Comparison of ENCODE assay signal across 23 mouse cellular contexts in genomic region chr6:57798986-57799385, GRCm38 (mm10). TPM values are rescaled to one million over a fixed set of nuclear protein-coding genes. Genes with fewer than 3 reads are reported as not detected.
DNase-seq lines count a peak whose midpoint lies in the region; TF ChIP-seq lines count a peak whose summit lies in the region.
"Had no signal": no experiment of that assay in that cellular context is flagged by ENCODE, and none has a peak within 500 bp of the region (broad histone marks: within the 10 kb centered on the region; RNA-seq: fewer than 3 reads in every experiment).

No protein-coding gene starts in this region.

- H3K4me3 ChIP-seq in left cerebral cortex, adult 2 months, result no peak overlapping the region
- H3K4me3 ChIP-seq: embryonic facial prominence, embryonic 13.5 days; forebrain, embryonic 13.5 days; heart, embryonic 13.5 days; hindbrain, embryonic 12.5 days had no signal

- H3K27ac ChIP-seq in left cerebral cortex, adult 2 months, result peak overlapping the region; percentile 18; the same call in 1 of the 2 replicates
- H3K27ac ChIP-seq: embryonic facial prominence, embryonic 13.5 days; forebrain, embryonic 13.5 days; heart, embryonic 13.5 days; hindbrain, embryonic 12.5 days had no signal

- DNase-seq in frontal cortex, postnatal 36 days (ENCODE audit: low spot score in 2 of 2), result peak; percentile 29 to 45
- no peak for DNase-seq in frontal cortex, postnatal 25 days (ENCODE audit: low spot score in 2 of 2)
- no peak for DNase-seq in left cerebral cortex, adult 2 months (ENCODE audit: extremely low spot score in 1 of 2, low spot score in 2 of 2)
- no peak for DNase-seq in left cerebral cortex, postnatal 4 days
- DNase-seq in 3T3-L1 (ENCODE audit: low read depth, low spot score) (peak; percentile 74), adipocyte (ENCODE audit: low spot score) (peak; percentile 44)
- no peak for DNase-seq in urinary bladder, postnatal 14 days (ENCODE audit: low spot score)
- DNase-seq in lung, postnatal 10 days, result no peak
- DNase-seq: adrenal gland, postnatal 10 days; cerebellum, adult 18-20 months; cerebellum, adult 9-11 months; cerebellum, postnatal 36 days; gastrocnemius, postnatal 36 days; heart, postnatal 10 days; heart, postnatal 4 days had no signal

- intact Hi-C loops in left cerebral cortex, adult 2 months (cut with DNase I), result no loop called here
- intact Hi-C loops in left cerebral cortex, postnatal 4 days (cut with DNase I), result no loop called here

- no peak for TF ChIP-seq CTCF in left cerebral cortex, adult 2 months (IDR thresholded peaks at IDR 0.05)

RNA-seq across cellular contexts. Expression of gene Vopp1, which starts 26.0 kb away (rescaled TPM):
- total RNA-seq in left cerebral cortex, adult 2 months (2021), result 100 to 1,000 TPM; 123 to 130 TPM
- 100 to 1,000 TPM; 139 to 148 TPM for total RNA-seq in left cerebral cortex, postnatal 4 days (2021)

RNA-seq across cellular contexts. Expression of gene Vmn1r21, which starts 51.2 kb away (rescaled TPM):
- not detected for total RNA-seq in left cerebral cortex, adult 2 months (2021)
- not detected for total RNA-seq in left cerebral cortex, postnatal 4 days (2021)
- total RNA-seq: adrenal gland, postnatal 10 days; adrenal gland, postnatal 4 days; ES-E14; gastrocnemius, adult 8-10 months; gastrocnemius, postnatal 36 days; heart, adult 8-10 months; heart, postnatal 10 days; heart, postnatal 4 days had no signal

Comparison
In these comparisons a context has a peak if more than half of its experiments do, and no peak if none do; other contexts are left out.
1. DNase-seq: peak in frontal cortex, postnatal 36 days (2 of 2), 3T3-L1 (single experiment) and adipocyte (single experiment); none in frontal cortex, postnatal 25 days (0 of 2), left cerebral cortex, adult 2 months (0 of 2), left cerebral cortex, postnatal 4 days (single experiment), urinary bladder, postnatal 14 days (single experiment) and lung, postnatal 10 days (single experiment).